Mouse (Mus musculus) 416B (cell line): ENCODE data around the gene Ube2dnl2.

Experiments
- DNase-seq: peaks from one replicate; pipeline ENCODE4 v3.0.0; 2011; ENCODE audit warnings: low read depth

Ube2dnl2 gene

DNA sequence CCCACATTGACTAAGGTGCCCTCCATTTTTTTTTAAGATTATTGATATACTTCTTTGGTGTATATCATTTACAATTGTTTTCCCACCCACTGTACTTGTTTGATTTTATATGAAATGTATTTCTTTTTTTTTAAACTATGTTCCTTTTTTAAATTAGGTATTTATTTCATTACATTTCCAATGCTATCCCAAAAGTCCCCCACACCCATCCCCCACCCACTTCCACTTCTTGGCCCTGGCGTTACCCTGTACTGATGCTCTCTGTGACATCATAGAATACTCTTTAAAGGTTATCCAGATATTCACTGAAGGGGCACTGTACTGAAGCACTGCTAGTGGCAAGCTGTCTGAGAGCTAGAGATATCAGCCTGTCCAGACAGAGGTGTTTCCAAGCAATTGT lies at the start of gene Ube2dnl2:
Gene Ube2dnl2, plus strand, starts transcription at position 301 of the 400 bp plus-strand sequence.
- DNase-seq = no peak

DNA sequence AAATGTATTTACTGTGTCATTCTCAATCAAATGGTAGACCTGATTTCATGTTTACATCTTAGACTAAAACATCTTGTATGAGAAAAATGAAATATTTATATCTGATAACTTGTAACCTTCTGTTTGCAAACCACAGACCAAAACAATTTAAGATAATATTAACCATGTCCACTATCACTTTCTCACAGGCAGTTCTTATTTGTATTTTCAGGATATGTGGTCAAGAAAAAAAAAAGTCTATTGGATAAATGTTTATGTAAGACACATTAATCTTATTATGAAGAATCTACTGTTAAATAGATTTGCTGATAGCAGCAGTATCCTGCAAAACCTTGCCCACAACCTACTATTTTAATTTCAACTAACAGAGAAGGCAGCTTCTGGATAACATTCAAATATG lies 11.9 kb upstream of the Ube2dnl2 start:
- peak; percentile 67 for DNase-seq

DNA sequence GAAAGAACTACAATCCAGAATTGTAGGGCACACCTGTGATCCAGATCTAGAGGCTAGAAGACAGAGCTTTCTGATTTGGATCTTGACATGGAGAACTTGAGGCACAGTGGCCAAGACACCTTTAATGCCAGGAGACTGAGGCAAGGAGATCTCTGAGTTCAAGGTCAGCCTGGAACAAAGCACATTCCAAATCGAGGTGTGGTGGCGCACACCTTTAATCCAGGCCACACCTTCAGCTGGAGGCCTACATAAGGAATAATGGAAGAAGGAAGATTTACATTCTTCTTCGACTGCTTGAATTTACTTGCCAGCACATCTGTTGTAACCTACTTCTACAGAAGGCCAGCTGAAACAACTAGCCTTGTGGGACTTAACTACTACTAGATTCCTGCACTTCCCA lies 9.9 kb upstream of the Ube2dnl2 start:
- DNase-seq = no peak

DNA sequence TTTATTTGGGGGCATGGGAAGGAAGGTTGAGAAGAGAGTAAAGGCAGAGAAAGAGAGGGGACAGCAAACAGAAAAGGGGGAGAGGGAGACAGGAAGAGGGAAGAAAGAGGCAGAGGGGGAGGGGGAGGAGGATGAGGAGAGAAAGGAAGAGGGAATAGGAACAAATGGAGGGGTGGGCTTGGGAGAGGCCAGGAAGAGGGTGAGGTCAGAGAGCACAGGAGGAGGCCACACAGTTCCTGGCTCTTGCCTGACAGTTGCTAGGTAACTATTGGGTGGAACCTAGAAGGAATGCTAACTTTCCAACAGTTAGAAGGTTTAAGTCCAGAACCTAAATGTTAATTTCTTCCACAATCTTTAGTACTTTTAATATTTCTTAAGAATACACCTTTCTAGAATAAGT lies 4.0 kb upstream of the Ube2dnl2 start:
- DNase-seq = no peak

DNA sequence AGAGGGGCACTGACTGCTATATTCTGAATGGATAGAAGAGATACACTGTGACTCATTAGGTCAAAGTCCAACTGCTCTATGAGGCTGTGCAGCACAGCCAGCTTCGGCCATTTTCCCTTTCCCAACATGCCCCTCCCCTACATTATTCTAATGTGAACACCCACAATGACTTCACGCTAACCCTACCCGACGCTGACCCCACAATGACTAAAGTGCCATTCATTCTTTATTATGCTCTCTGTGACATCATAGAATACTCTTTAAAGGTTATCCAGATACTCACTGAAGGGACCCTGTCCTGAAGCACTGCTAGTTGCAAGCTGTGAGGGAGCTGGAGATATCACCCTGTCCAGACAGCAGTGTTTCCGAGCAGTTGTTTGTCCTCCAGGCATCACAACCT lies 2.7 kb upstream of the Ube2dnl2 start, which contains the start of gene Ube2dnl1:
Gene Ube2dnl1, plus strand, starts transcription at position 301 of the 400 bp plus-strand sequence.
- no peak for DNase-seq

DNA sequence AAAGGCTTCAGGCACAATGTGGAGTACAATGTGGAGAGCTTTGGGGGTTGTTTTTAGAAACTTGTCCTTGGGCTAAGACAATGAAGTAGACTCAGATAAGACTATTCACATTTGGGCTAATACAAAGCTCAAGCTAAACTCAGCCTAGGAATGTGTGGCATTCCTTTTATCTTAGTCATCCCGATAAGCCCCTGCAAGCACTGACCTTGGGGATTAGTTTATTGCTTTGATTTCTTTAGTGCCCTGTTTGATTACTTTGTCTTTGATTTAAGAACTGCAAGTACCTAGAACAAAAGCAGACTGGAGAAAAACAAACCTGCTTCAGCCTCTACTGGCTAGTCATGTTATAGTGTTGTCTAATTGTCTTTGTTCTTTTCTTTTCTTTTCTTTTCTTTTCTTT lies 47.7 kb downstream of the Ube2dnl2 start:
- DNase-seq = no peak
